Mouse (Mus musculus): ENCODE results near the gene Elf1. TPM values are rescaled to one million over a fixed set of nuclear protein-coding genes. Genes with fewer than 3 reads are reported as not detected.

Elf1 gene
- polyA plus RNA-seq, 2 experiments = 8.7 to 9.3 TPM

DNA sequence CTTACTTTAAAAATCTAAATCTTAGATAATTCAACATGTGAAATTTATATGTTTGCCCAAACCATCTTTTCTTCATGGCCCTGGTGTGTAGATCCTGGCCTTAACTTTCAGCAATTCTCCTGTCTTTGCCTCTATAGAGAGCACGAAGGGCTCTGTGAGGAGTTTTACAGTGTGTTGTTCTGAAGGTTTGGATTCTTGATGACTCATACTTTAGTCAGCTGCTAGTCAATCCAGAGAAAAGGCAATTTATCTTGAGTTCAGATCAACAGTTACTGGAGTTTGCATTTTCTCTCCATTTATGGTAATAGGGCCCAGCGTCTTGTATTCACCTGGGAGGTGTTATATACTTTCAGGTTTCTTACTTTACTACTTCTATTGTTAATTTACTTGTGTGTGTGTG, 70.9 kb downstream of the Elf1 start:
- Histone ChIP-seq H3K4me1 (replicated peaks; ENCODE audit: control insufficient read depth in 2 of 2, insufficient read depth in 2 of 2, low read length in 1 of 2) (peaks cover 0 to 7% of the 10 kb centered on the region in 2 experiments; a peak in 3 of 4 replicates), H3K4me3 (ENCODE audit: insufficient read depth in 1 of 2, low read depth in 2 of 2, low read length in 2 of 2) (no peak overlapping the region), H3K9ac (replicated peaks) (no peak overlapping the region), H3K36me3 (replicated peaks; ENCODE audit: control insufficient read depth, insufficient read depth, low read depth) (no peaks in the 10 kb centered on the region), H3K27ac (no peak overlapping the region), H3K4me2 (ENCODE audit: low read depth) (no peak overlapping the region), H3K9me3 (ENCODE audit: control insufficient read depth, low read length) (no peaks in the 10 kb centered on the region), H3K27me3 (ENCODE audit: control insufficient read depth, insufficient read depth, low read length) (no peaks in the 10 kb centered on the region)
- 78% methylated on average over 2 of the region's 2 CpGs for WGBS (ENCODE audit: insufficient replicate concordance)
- TF ChIP-seq CTCF (IDR thresholded peaks at IDR 0.05; ENCODE audit: low read depth) = no peak
- no peak for TF ChIP-seq EP300 (IDR thresholded peaks at IDR 0.05; ENCODE audit: low read depth)
- ATAC-seq (ENCODE audit: insufficient read depth) (no peak), DNase-seq (ENCODE audit: low read depth in 3 of 3, low spot score in 3 of 3) (no peak)

DNA sequence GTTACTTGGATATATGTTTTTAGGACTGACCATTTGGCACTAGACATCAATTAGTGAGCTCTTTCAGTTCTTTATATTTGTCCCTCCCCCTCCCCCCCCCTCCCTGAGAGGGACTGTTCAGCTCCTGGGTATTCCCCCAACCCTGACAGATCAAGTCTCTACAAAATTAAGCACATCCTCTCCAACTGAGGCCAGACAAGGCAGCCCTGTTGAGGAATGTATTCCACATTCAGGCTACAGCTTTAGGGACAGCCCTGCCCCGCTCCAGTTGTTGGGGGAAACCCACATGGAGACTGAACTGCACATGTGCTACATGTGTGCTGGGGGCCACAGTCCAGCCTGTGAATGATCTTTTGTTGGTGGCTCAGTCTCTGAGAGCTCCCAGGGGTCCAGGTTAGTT, 71.9 kb downstream of the Elf1 start:
- no peak overlapping the region for H3K9ac ChIP-seq (replicated peaks)
- H3K27me3 ChIP-seq (ENCODE audit: control insufficient read depth, insufficient read depth, low read length) = no peaks in the 10 kb centered on the region
- peaks cover 4 to 9% of the 10 kb centered on the region in 2 experiments; a peak in 3 of 4 replicates for H3K4me1 ChIP-seq (replicated peaks; ENCODE audit: control insufficient read depth in 2 of 2, insufficient read depth in 2 of 2, low read length in 1 of 2)
- TF ChIP-seq CTCF (IDR thresholded peaks at IDR 0.05; ENCODE audit: low read depth) = no peak
- ATAC-seq (ENCODE audit: insufficient read depth) = no peak
- H3K36me3 ChIP-seq (replicated peaks; ENCODE audit: control insufficient read depth, insufficient read depth, low read depth) = no peaks in the 10 kb centered on the region
- H3K4me2 ChIP-seq (ENCODE audit: low read depth) = no peak overlapping the region
- 97% methylated on average over 1 of the region's 1 CpGs for WGBS (ENCODE audit: insufficient replicate concordance)
- no peaks in the 10 kb centered on the region for H3K9me3 ChIP-seq (ENCODE audit: control insufficient read depth, low read length)
- no peak overlapping the region for H3K27ac ChIP-seq
- DNase-seq (ENCODE audit: low read depth in 3 of 3, low spot score in 3 of 3) = no peak
- H3K4me3 ChIP-seq (ENCODE audit: insufficient read depth in 1 of 2, low read depth in 2 of 2, low read length in 2 of 2) = no peak overlapping the region

DNA sequence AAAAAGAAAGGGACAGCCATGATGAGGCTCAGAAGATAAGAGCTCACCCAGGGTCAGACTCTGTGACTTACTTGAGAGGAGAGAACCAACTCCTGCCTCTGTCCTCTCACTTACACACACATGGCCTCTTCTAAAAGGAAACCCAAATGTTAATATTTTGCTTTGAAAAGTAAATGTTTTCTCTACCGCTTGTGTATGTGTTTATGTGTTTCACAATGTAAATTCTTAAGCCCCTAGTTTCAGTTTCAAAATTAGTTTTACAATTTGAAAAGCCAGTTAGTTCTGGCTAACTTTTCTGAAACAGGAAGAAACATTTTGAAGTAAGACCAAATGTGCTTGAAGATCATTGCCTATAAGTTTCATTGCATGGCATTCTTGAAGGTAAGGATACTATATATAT, 76.8 kb downstream of the Elf1 start:
- WGBS (ENCODE audit: insufficient replicate concordance) = 86% methylated on average over 1 of the region's 1 CpGs

DNA sequence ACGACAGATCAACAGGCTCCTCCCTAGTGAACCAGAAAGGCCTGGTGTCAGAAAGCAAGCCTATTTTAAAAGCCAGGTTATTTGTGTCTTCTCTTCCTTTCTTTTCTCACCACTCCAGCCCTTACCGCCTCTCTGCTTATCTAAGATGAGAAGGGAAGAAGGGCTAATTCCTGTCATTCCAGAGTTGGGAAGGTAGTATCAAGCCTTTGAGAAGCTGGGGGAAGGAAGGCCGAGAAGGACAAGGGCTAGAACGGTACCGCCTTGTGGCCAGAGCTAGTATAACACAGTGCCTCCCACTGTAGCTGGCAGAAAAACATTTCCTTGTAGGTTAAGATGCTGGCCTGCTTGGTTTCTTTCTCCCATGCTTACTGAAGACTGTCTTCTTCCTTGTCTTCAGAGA, 81.8 kb downstream of the Elf1 start:
- 48% methylated on average over 5 of the region's 5 CpGs for WGBS (ENCODE audit: insufficient replicate concordance)
- DNase-seq (ENCODE audit: low read depth in 3 of 3, low spot score in 3 of 3) = peak; percentile 19 to 35 (median 23)
- TF ChIP-seq CTCF (IDR thresholded peaks at IDR 0.05; ENCODE audit: low read depth) (peak; percentile 87), EP300 (IDR thresholded peaks at IDR 0.05; ENCODE audit: low read depth) (no peak)
- Histone ChIP-seq H3K4me2 (ENCODE audit: low read depth) (no peak overlapping the region), H3K9me3 (ENCODE audit: control insufficient read depth, low read length) (no peaks in the 10 kb centered on the region), H3K27me3 (ENCODE audit: control insufficient read depth, insufficient read depth, low read length) (no peaks in the 10 kb centered on the region), H3K4me3 (ENCODE audit: insufficient read depth in 1 of 2, low read depth in 2 of 2, low read length in 2 of 2) (no peak overlapping the region), H3K4me1 (replicated peaks; ENCODE audit: control insufficient read depth in 2 of 2, insufficient read depth in 2 of 2, low read length in 1 of 2) (peaks cover 0 to 2% of the 10 kb centered on the region in 2 experiments; a peak in 1 of 4 replicates), H3K9ac (replicated peaks) (no peak overlapping the region), H3K36me3 (replicated peaks; ENCODE audit: control insufficient read depth, insufficient read depth, low read depth) (peaks cover 48% of the 10 kb centered on the region), H3K27ac (no peak overlapping the region)
- ATAC-seq (ENCODE audit: insufficient read depth) = peak; percentile 55

More for the DNA sequence above, 76.8 kb downstream of the Elf1 start:
- Histone ChIP-seq H3K9me3 (ENCODE audit: control insufficient read depth, low read length) (no peaks in the 10 kb centered on the region), H3K4me3 (ENCODE audit: insufficient read depth in 1 of 2, low read depth in 2 of 2, low read length in 2 of 2) (no peak overlapping the region), H3K4me2 (ENCODE audit: low read depth) (no peak overlapping the region), H3K27me3 (ENCODE audit: control insufficient read depth, insufficient read depth, low read length) (no peaks in the 10 kb centered on the region), H3K27ac (no peak overlapping the region), H3K9ac (replicated peaks) (no peak overlapping the region), H3K36me3 (replicated peaks; ENCODE audit: control insufficient read depth, insufficient read depth, low read depth) (peaks cover 14% of the 10 kb centered on the region), H3K4me1 (replicated peaks; ENCODE audit: control insufficient read depth in 2 of 2, insufficient read depth in 2 of 2, low read length in 1 of 2) (peaks cover 4% of the 10 kb centered on the region in 2 experiments; a peak in 1 of 4 replicates)
- TF ChIP-seq CTCF (IDR thresholded peaks at IDR 0.05; ENCODE audit: low read depth) = no peak
- TF ChIP-seq EP300 (IDR thresholded peaks at IDR 0.05; ENCODE audit: low read depth) = no peak
- ATAC-seq (ENCODE audit: insufficient read depth) = no peak
- no peak for DNase-seq (ENCODE audit: low read depth in 3 of 3, low spot score in 3 of 3)

DNA sequence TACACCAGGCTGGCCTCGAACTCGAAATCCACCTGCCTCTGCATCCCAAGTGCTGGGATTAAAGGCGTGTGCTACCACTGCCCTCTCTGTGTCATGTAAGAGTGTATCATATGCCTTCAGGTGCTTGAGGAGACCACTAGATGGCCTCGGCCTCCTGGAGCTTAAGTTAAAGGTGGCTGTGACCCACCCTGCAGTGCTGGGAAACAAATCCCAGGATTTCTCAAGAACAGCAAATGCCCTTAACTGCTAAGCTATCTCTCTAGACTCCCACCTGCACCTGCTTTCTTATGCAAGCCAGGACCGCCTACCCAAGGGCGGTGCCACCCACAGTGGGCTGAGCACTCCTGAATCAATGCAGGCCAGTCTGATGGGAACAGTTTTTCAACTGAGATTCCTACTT, 83.8 kb downstream of the Elf1 start:
- H3K36me3 ChIP-seq (replicated peaks; ENCODE audit: control insufficient read depth, insufficient read depth, low read depth) = peaks cover 64% of the 10 kb centered on the region
- H3K9ac ChIP-seq (replicated peaks) = no peak overlapping the region
- H3K4me1 ChIP-seq (replicated peaks; ENCODE audit: control insufficient read depth in 2 of 2, insufficient read depth in 2 of 2, low read length in 1 of 2) = 0 out of 4 replicates have a peak, but pooled peaks cover 0 to 2% of the 10 kb centered on the region in 2 experiments
- no peaks in the 10 kb centered on the region for H3K27me3 ChIP-seq (ENCODE audit: control insufficient read depth, insufficient read depth, low read length)
- no peak overlapping the region for H3K4me2 ChIP-seq (ENCODE audit: low read depth)
- peak; percentile 53 for TF ChIP-seq CTCF (IDR thresholded peaks at IDR 0.05; ENCODE audit: low read depth)
- no peak for TF ChIP-seq EP300 (IDR thresholded peaks at IDR 0.05; ENCODE audit: low read depth)
- H3K4me3 ChIP-seq (ENCODE audit: insufficient read depth in 1 of 2, low read depth in 2 of 2, low read length in 2 of 2) = no peak overlapping the region
- DNase-seq (ENCODE audit: low read depth in 3 of 3, low spot score in 3 of 3) (no peak), ATAC-seq (ENCODE audit: insufficient read depth) (no peak)
- 76% methylated on average over 6 of the region's 6 CpGs for WGBS (ENCODE audit: insufficient replicate concordance)
- H3K27ac ChIP-seq = no peak overlapping the region
- no peaks in the 10 kb centered on the region for H3K9me3 ChIP-seq (ENCODE audit: control insufficient read depth, low read length)

Data from liver, embryonic 14.5 days (tissue).